In genomic region chr6:30459056-30459747, GRCm38 (mm10) we compare ENCODE assay signal across 8 mouse cellular contexts. TPM values are rescaled to one million over a fixed set of nuclear protein-coding genes. Genes with fewer than 3 reads are reported as not detected.
A peak's percentile ranks its signal among the peaks of the same experiment; 100 is the strongest.
DNase-seq lines count a peak whose midpoint lies in the region; ATAC-seq and TF ChIP-seq lines count a peak whose summit lies in the region.

No protein-coding gene starts in this region.

- peak overlapping the region; percentile 67 for H3K9ac ChIP-seq in forebrain, postnatal 0 days
- H3K9ac ChIP-seq in limb, embryonic 11.5 days (ENCODE audit: low read length), result peak overlapping the region; percentile 75

- TF ChIP-seq CTCF in E14TG2a.4 (conservative IDR thresholded peaks at IDR 0.05; ENCODE audit: low read length), result no peak
- TF ChIP-seq CTCF in forebrain, postnatal 0 days (IDR thresholded peaks at IDR 0.05; ENCODE audit: low read depth), result no peak

- peaks cover 58% of the 10 kb centered on the region for H3K4me1 ChIP-seq in E14TG2a.4 (replicated peaks; ENCODE audit: low read depth, low read length)
- peaks cover 20% of the 10 kb centered on the region for H3K4me1 ChIP-seq in forebrain, postnatal 0 days (ENCODE audit: insufficient read depth)
- H3K4me1 ChIP-seq in limb, embryonic 11.5 days (ENCODE audit: control insufficient read depth, insufficient read depth, low read length), result peaks cover 26% of the 10 kb centered on the region

- peaks cover 35% of the 10 kb centered on the region for H3K27me3 ChIP-seq in E14TG2a.4 (ENCODE audit: insufficient read depth, low read length)
- no peaks in the 10 kb centered on the region for H3K27me3 ChIP-seq in forebrain, postnatal 0 days (ENCODE audit: insufficient read depth, low read length)
- no peaks in the 10 kb centered on the region for H3K27me3 ChIP-seq in limb, embryonic 11.5 days (ENCODE audit: control insufficient read depth, insufficient read depth, low read length)
- no peaks in the 10 kb centered on the region for H3K27me3 ChIP-seq in splenic B cell, adult 2 months (ENCODE audit: control insufficient read depth, insufficient read depth, low read length, poor library complexity, severe bottlenecking)

- H3K27ac ChIP-seq in forebrain, postnatal 0 days (ENCODE audit: low read depth, low read length), result peak overlapping the region; percentile 92
- peak overlapping the region; percentile 98 for H3K27ac ChIP-seq in limb, embryonic 11.5 days (replicated peaks; ENCODE audit: low read depth, low read length)

- peak overlapping the region; percentile 69 for H3K4me3 ChIP-seq in E14TG2a.4 (replicated peaks; ENCODE audit: low read length)
- peak overlapping the region; percentile 36 for H3K4me3 ChIP-seq in forebrain, postnatal 0 days (ENCODE audit: low read depth, low read length)
- H3K4me3 ChIP-seq in limb, embryonic 11.5 days (ENCODE audit: low read depth, low read length), result peak overlapping the region; percentile 23

- peak; percentile 29 for DNase-seq in embryo, embryonic 9.5 days (ENCODE audit: extremely low spot score)
- DNase-seq in embryo, embryonic 11 days, result no peak
- peak; percentile 27 for DNase-seq in forebrain, postnatal 0 days
- DNase-seq in limb, embryonic 11.5 days (ENCODE audit: low spot score), result no peak
- DNase-seq in splenic B cell, adult 2 months (ENCODE audit: low read depth, low spot score), result peak; percentile 4
- no peak for DNase-seq in spleen, adult 12 weeks (ENCODE audit: low spot score)
- DNase-seq in urinary bladder, postnatal 36 days (ENCODE audit: low spot score in 2 of 2), result no peak

- H3K36me3 ChIP-seq in E14TG2a.4 (ENCODE audit: insufficient read depth, low read length), result peaks cover 3% of the 10 kb centered on the region; the same call in 1 of the 2 replicates
- H3K36me3 ChIP-seq in forebrain, postnatal 0 days (ENCODE audit: insufficient read depth), result peaks cover 7% of the 10 kb centered on the region; the same call in 1 of the 2 replicates
- H3K36me3 ChIP-seq in limb, embryonic 11.5 days (ENCODE audit: control insufficient read depth, insufficient read depth, low read length), result peaks cover 7% of the 10 kb centered on the region; the same call in 1 of the 2 replicates
- H3K36me3 ChIP-seq in splenic B cell, adult 2 months (ENCODE audit: control insufficient read depth, insufficient read depth, low read length, poor library complexity, severe bottlenecking), result no peaks in the 10 kb centered on the region

- 66% methylated on average over 16 of the region's 16 CpGs for WGBS in forebrain, postnatal 0 days
- WGBS in limb, embryonic 11.5 days, result 76% methylated on average over 16 of the region's 16 CpGs

- H3K9me3 ChIP-seq in E14TG2a.4 (ENCODE audit: low read length), result peaks cover 5% of the 10 kb centered on the region
- H3K9me3 ChIP-seq in forebrain, postnatal 0 days (ENCODE audit: low read length), result no peaks in the 10 kb centered on the region
- no peaks in the 10 kb centered on the region for H3K9me3 ChIP-seq in limb, embryonic 11.5 days (ENCODE audit: control insufficient read depth, low read length)

- H3K4me2 ChIP-seq in forebrain, postnatal 0 days (ENCODE audit: low read depth), result peak overlapping the region; percentile 54
- H3K4me2 ChIP-seq in limb, embryonic 11.5 days (ENCODE audit: low read depth, severe bottlenecking), result peak overlapping the region; percentile 41

- ATAC-seq in forebrain, postnatal 0 days, result no peak
- ATAC-seq in limb, embryonic 11.5 days (ENCODE audit: insufficient number of reproducible peaks, low FRiP score, low TSS enrichment, low read depth), result no peak

RNA-seq across cellular contexts. Expression of gene Tmem209, which starts 50.4 kb away (rescaled TPM):
- 44.4 and 49.8 TPM in 2 replicates for total RNA-seq in forebrain, postnatal 0 days (2014; rRNA removed)
- 19.7 and 24.2 TPM in 2 replicates for polyA plus RNA-seq in forebrain, postnatal 0 days (2015; fragmentation: Nextera tagmentation; extraction: Ambion mirVana)
- polyA plus RNA-seq in limb, embryonic 11.5 days (2014; fragmentation: Nextera tagmentation; extraction: Ambion mirVana), result 44.5 and 50.0 TPM in 2 replicates

RNA-seq across cellular contexts. Expression of gene Ssmem1, which starts 50.4 kb away (rescaled TPM):
- total RNA-seq in forebrain, postnatal 0 days (2014; rRNA removed), result 0.95 and 1.4 TPM in 2 replicates
- polyA plus RNA-seq in forebrain, postnatal 0 days (2015; fragmentation: Nextera tagmentation; extraction: Ambion mirVana), result 0.29 TPM in 1 of 2 replicates, not detected in the other
- 0.17 and 0.28 TPM in 2 replicates for polyA plus RNA-seq in limb, embryonic 11.5 days (2014; fragmentation: Nextera tagmentation; extraction: Ambion mirVana)

RNA-seq across cellular contexts. Expression of gene Klhdc10, which starts 57.5 kb away (rescaled TPM):
- 111 and 160 TPM in 2 replicates for total RNA-seq in forebrain, postnatal 0 days (2014; rRNA removed)
- 17.7 and 24.3 TPM in 2 replicates for polyA plus RNA-seq in forebrain, postnatal 0 days (2015; fragmentation: Nextera tagmentation; extraction: Ambion mirVana)
- 46.0 and 49.4 TPM in 2 replicates for polyA plus RNA-seq in limb, embryonic 11.5 days (2014; fragmentation: Nextera tagmentation; extraction: Ambion mirVana)

Comparison
In these comparisons a context has a peak if more than half of its experiments do, and no peak if none do; other contexts are left out.
1. DNase-seq: peak in embryo, embryonic 9.5 days (single experiment), forebrain, postnatal 0 days (single experiment) and splenic B cell, adult 2 months (single experiment); none in embryo, embryonic 11 days (single experiment), limb, embryonic 11.5 days (single experiment), spleen, adult 12 weeks (single experiment) and urinary bladder, postnatal 36 days (0 of 2).
2. Peak in every context shown above with its lines, with median percentiles within 50 percentile points of each other: H3K4me3 ChIP-seq.